ENCODE assay signal across 10 mouse cellular contexts in the genomic region with DNA sequence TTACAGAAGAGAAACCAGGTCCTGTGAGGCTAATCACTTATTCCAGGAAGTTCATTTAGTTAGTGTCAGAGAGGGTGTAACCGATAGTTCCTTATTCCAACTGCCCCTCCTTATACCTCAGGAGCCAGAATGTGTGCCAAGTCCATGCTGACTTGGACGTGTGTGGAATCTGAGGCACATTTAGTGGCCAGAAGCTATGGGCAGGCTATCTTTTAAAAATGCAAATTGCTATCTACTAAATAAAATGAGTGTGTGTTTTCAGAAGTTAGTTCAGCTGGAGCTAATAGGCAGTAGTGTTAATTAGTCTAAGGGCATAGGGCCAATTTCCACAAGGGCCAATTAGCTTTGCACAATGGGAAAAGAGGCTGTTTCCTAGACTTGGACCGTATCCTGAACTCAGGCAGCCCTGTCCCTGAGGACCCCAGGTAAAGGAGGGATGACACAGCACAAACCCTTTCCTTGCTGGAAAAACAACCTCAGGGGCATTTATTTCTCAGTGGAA.
DNase-seq lines count a peak whose midpoint lies in the region; ATAC-seq lines count a peak whose summit lies in the region.
"Had no signal": no experiment of that assay in that cellular context is flagged by ENCODE, and none has a peak within 500 bp of the region (broad histone marks: within the 10 kb centered on the region; RNA-seq: fewer than 3 reads in every experiment).

No protein-coding gene starts in this region.

- ATAC-seq in hindbrain, embryonic 13.5 days (ENCODE audit: low FRiP score): peak; percentile 46
- ATAC-seq in hindbrain, embryonic 11.5 days (ENCODE audit: low FRiP score): no peak
- 0 out of 2 replicates have a peak, but pooled peaks have one; percentile 60 for ATAC-seq in embryonic facial prominence, embryonic 15.5 days (ENCODE audit: insufficient number of reproducible peaks, low FRiP score, low TSS enrichment, low read depth)
- ATAC-seq in forebrain, embryonic 15.5 days (replicated peaks): peak; percentile 77
- ATAC-seq in intestine, embryonic 16.5 days: peak; percentile 74

- peak overlapping the region; percentile 76; the same call in 1 of the 2 replicates for H3K27ac ChIP-seq in hindbrain, embryonic 13.5 days
- H3K27ac ChIP-seq in hindbrain, embryonic 11.5 days (ENCODE audit: low read depth, low read length): no peak overlapping the region
- no peak overlapping the region for H3K27ac ChIP-seq in embryonic facial prominence, embryonic 15.5 days (replicated peaks)
- H3K27ac ChIP-seq in forebrain, embryonic 15.5 days (replicated peaks): no peak overlapping the region
- H3K27ac ChIP-seq in intestine, embryonic 16.5 days (ENCODE audit: low read length): 0 out of 2 replicates have a peak overlapping the region, but pooled peaks have one; percentile 67
- H3K27ac ChIP-seq: liver, embryonic 15.5 days had no signal

- H3K27me3 ChIP-seq in hindbrain, embryonic 13.5 days: no peaks in the 10 kb centered on the region; the same call in 1 of the 2 replicates
- no peaks in the 10 kb centered on the region for H3K27me3 ChIP-seq in hindbrain, embryonic 11.5 days (ENCODE audit: control insufficient read depth, insufficient read depth, low read length)
- peaks cover 8% of the 10 kb centered on the region; the same call in 1 of the 2 replicates for H3K27me3 ChIP-seq in embryonic facial prominence, embryonic 15.5 days
- no peaks in the 10 kb centered on the region for H3K27me3 ChIP-seq in forebrain, embryonic 15.5 days
- no peaks in the 10 kb centered on the region for H3K27me3 ChIP-seq in intestine, embryonic 16.5 days (replicated peaks; ENCODE audit: control insufficient read depth, insufficient read depth, low read length)
- H3K27me3 ChIP-seq: liver, embryonic 15.5 days had no signal

- no peak for DNase-seq in hindbrain, embryonic 11.5 days (ENCODE audit: low spot score)
- no peak for DNase-seq in liver
- DNase-seq in urinary bladder, postnatal 4 days (ENCODE audit: low spot score in 2 of 2): no peak
- DNase-seq: cerebellum, adult 18-20 months; lung, postnatal 36 days had no signal

- H3K9me3 ChIP-seq in hindbrain, embryonic 13.5 days: no peaks in the 10 kb centered on the region
- H3K9me3 ChIP-seq in hindbrain, embryonic 11.5 days (ENCODE audit: control insufficient read depth, low read length): no peaks in the 10 kb centered on the region
- no peaks in the 10 kb centered on the region for H3K9me3 ChIP-seq in embryonic facial prominence, embryonic 15.5 days (replicated peaks)
- H3K9me3 ChIP-seq in forebrain, embryonic 15.5 days: no peaks in the 10 kb centered on the region
- no peaks in the 10 kb centered on the region for H3K9me3 ChIP-seq in intestine, embryonic 16.5 days (ENCODE audit: control insufficient read depth, low read length)
- H3K9me3 ChIP-seq: liver, embryonic 15.5 days had no signal

- no peak overlapping the region for H3K4me2 ChIP-seq in hindbrain, embryonic 13.5 days
- no peak overlapping the region for H3K4me2 ChIP-seq in hindbrain, embryonic 11.5 days (replicated peaks; ENCODE audit: low read depth, low read length)
- H3K4me2 ChIP-seq in embryonic facial prominence, embryonic 15.5 days (replicated peaks): no peak overlapping the region
- no peak overlapping the region for H3K4me2 ChIP-seq in forebrain, embryonic 15.5 days (replicated peaks)
- H3K4me2 ChIP-seq in intestine, embryonic 16.5 days (ENCODE audit: low read depth, low read length): no peak overlapping the region
- H3K4me2 ChIP-seq: liver, embryonic 15.5 days had no signal

- no peak overlapping the region for H3K9ac ChIP-seq in hindbrain, embryonic 13.5 days
- H3K9ac ChIP-seq in hindbrain, embryonic 11.5 days (ENCODE audit: low read depth, low read length): no peak overlapping the region
- no peak overlapping the region for H3K9ac ChIP-seq in embryonic facial prominence, embryonic 15.5 days
- no peak overlapping the region for H3K9ac ChIP-seq in forebrain, embryonic 15.5 days (replicated peaks)
- no peak overlapping the region for H3K9ac ChIP-seq in intestine, embryonic 16.5 days (ENCODE audit: low read depth, low read length)
- H3K9ac ChIP-seq: liver, embryonic 15.5 days had no signal

- H3K36me3 ChIP-seq in hindbrain, embryonic 13.5 days: no peaks in the 10 kb centered on the region
- H3K36me3 ChIP-seq in hindbrain, embryonic 11.5 days (ENCODE audit: control insufficient read depth, insufficient read depth, low read length): no peaks in the 10 kb centered on the region
- H3K36me3 ChIP-seq in embryonic facial prominence, embryonic 15.5 days: no peaks in the 10 kb centered on the region
- H3K36me3 ChIP-seq in forebrain, embryonic 15.5 days: no peaks in the 10 kb centered on the region
- no peaks in the 10 kb centered on the region for H3K36me3 ChIP-seq in intestine, embryonic 16.5 days (ENCODE audit: control insufficient read depth, insufficient read depth, low read length)
- H3K36me3 ChIP-seq: liver, embryonic 15.5 days had no signal

- 22% methylated on average over 3 of the region's 3 CpGs for WGBS in hindbrain, embryonic 13.5 days
- 50% methylated on average over 3 of the region's 3 CpGs for WGBS in hindbrain, embryonic 11.5 days
- 44% methylated on average over 3 of the region's 3 CpGs for WGBS in embryonic facial prominence, embryonic 15.5 days
- WGBS in forebrain, embryonic 15.5 days: 8% methylated on average over 3 of the region's 3 CpGs
- WGBS in intestine, embryonic 16.5 days: 45% methylated on average over 3 of the region's 3 CpGs

- peaks cover 50% of the 10 kb centered on the region for H3K4me1 ChIP-seq in hindbrain, embryonic 13.5 days (replicated peaks)
- peaks cover 10% of the 10 kb centered on the region for H3K4me1 ChIP-seq in hindbrain, embryonic 11.5 days (replicated peaks; ENCODE audit: control insufficient read depth, insufficient read depth, low read length)
- peaks cover 26% of the 10 kb centered on the region for H3K4me1 ChIP-seq in embryonic facial prominence, embryonic 15.5 days
- H3K4me1 ChIP-seq in forebrain, embryonic 15.5 days: peaks cover 43% of the 10 kb centered on the region
- peaks cover 16% of the 10 kb centered on the region for H3K4me1 ChIP-seq in intestine, embryonic 16.5 days (ENCODE audit: control insufficient read depth, insufficient read depth, low read length)
- H3K4me1 ChIP-seq: liver, embryonic 15.5 days had no signal

- no peak overlapping the region for H3K4me3 ChIP-seq in hindbrain, embryonic 13.5 days
- no peak overlapping the region for H3K4me3 ChIP-seq in hindbrain, embryonic 11.5 days (ENCODE audit: low read depth, low read length)
- no peak overlapping the region for H3K4me3 ChIP-seq in embryonic facial prominence, embryonic 15.5 days (replicated peaks)
- no peak overlapping the region for H3K4me3 ChIP-seq in forebrain, embryonic 15.5 days
- H3K4me3 ChIP-seq in intestine, embryonic 16.5 days (ENCODE audit: low read length): no peak overlapping the region
- H3K4me3 ChIP-seq: liver, embryonic 15.5 days had no signal

Comparison
In these comparisons a context has a peak if more than half of its experiments do, and no peak if none do; other contexts are left out.
1. H3K27ac ChIP-seq: peak in hindbrain, embryonic 13.5 days (single experiment) and intestine, embryonic 16.5 days (single experiment); none in hindbrain, embryonic 11.5 days (single experiment), embryonic facial prominence, embryonic 15.5 days (single experiment) and forebrain, embryonic 15.5 days (single experiment).